Mouse (Mus musculus): ENCODE data around the gene Slc25a19.

Slc25a19 gene

GRCm38 (mm10) chr11:115618001-115618400 is 10.1 kb downstream of the Slc25a19 start:
- no peak for DNase-seq (ENCODE audit: low spot score)

DNA sequence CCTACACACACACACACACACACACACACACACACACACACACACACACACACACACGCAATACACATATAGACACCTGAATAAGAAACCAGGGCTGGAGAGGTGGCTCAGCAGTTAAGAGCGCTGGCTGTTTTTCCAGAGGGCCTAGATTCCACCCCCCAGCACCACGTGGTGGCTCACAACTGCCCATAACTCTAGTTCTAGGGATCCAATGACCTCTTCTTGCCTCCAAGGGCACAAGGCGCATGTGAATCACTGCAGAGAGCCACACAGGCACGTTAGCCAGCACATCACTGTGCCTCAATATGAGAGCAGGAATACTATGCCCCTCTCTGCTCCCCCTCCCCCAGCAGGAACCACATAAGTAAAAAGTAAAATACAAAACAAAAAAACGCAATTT is 11.2 kb downstream of the Slc25a19 start:
- DNase-seq (ENCODE audit: low spot score), result no peak

GRCm38 (mm10) chr11:115616371-115616770 is 11.7 kb downstream of the Slc25a19 start:
- no peak for DNase-seq (ENCODE audit: low spot score)

- no peak for DNase-seq (ENCODE audit: low spot score)
Measured at GRCm38 (mm10) chr11:115615875-115616274, 12.2 kb downstream of the Slc25a19 start.

- peak; percentile 39 for DNase-seq (ENCODE audit: low spot score)
Measured at GRCm38 (mm10) chr11:115615108-115615825, 12.8 kb downstream of the Slc25a19 start.

- no peak for DNase-seq (ENCODE audit: low spot score)
Measured at GRCm38 (mm10) chr11:115614346-115615107, 13.6 kb downstream of the Slc25a19 start.

DNA sequence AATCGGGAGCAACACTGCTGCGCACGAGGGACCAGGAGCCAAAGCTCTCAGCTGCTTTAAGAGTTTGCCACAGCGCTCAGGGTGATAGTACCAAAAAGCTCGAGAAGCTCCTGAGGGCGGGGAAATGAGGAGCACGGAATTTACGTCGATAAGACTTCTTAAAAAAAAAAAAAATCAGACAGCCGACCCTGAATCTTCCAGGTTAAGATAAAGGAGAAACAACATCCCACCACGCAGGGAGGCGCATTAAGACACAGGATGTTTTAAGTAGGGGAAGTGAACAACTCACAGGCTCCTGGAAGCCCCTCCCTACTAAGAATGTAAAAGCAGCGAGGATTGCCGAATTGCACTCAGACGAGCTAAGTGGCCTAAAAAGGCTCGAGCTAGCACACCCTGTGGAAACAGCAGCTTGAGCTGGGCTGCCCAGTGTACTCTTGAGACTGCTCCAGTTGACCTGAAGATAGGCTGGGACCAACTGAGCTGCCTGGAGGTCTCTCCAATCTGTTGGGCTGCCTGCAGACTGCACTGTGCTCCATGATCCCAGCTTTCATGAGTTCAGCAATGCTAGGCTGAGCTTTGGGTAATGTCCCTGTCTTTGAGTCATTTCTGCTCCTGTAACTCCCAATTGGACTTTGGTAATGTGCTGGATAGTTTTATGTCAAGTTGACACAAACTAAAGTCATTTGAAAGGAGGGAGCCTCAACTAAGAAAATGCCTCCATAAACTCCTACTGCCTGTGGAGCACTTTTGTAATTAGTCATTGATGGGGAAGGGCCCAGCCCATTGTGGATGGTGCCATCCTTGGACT is 14.8 kb downstream of the Slc25a19 start:
- no peak for DNase-seq (ENCODE audit: low spot score)

DNA sequence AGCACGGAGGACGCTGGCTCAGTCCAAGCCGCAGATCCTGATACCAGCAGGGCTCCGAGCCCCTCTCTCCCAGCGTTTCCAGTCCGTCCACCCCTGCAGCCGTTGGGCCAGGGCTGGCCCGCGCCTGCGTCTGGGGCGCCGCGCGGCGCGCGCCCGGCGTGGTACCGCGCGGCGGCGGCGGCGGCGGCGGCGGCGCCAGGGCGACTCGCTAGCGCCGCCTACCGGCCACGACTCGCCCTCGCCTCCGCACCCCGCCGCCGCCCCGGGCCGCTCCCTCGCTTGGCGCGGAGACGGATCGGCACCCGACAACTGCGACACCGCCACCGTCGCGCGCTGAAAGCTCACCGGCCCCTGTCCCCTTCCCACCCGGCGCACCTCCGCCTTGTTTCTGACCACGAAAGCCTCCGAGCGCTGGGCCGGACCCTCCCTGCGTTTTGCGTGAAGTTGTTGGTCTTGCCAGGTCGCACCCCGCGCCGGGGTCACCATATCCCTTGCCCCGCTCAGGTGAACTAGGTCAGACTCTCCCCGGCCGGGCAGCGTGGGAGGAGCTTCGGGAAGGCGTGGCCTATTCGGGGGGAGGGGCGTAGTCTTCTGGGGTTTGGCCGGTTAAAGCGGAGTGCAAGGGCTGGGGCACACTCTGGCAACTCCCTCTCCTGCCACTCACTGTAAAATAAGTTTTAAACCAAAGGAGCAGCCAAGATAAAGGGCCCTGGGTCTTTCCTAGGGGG is 15.5 kb downstream of the Slc25a19 start, which contains the start of gene Mif4gd:
Gene Mif4gd, minus strand, starts transcription at position 560 of the 728 bp plus-strand sequence.
- peak; percentile 92 for DNase-seq (ENCODE audit: low spot score)

DNA sequence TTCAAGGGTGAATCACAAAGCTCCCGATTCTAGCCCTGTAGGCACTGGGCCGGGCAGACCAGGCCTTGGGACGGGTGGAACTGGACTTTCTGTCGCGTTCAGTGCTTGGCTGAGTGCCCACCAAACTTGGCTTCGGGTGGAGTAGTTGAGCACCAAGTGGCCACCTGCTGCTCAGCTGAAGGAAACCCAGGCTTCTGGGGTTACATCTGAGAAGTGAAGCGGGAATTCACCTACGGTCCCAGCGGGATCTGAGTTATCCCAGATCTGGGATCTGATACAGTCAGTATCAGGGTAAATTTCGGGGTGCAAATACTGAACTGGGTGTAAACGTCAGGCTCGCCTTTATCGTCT is 16.1 kb downstream of the Slc25a19 start:
- peak; percentile 73 for DNase-seq (ENCODE audit: low spot score)

- no peak for DNase-seq (ENCODE audit: low spot score)
Measured at GRCm38 (mm10) chr11:115611173-115611572, 16.9 kb downstream of the Slc25a19 start.

DNA sequence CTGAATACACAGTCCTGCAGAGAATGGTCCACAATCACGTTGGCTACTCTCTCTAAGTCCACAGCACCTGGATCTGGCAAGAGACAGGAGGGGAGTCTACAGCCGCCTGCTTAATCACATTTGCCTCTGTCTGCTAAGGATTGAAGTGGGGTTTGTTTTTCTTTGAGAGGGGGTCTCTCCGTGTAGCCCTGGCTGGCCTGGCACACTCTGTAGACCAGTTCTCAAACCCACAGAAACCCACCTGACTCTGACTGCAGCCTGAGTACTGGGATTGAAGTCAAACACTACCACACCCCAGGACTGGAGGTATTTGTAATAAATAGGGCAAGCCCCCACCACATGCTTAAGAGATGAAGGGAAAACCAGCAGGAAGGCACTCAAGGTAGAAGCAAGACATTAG is 18.5 kb downstream of the Slc25a19 start:
- DNase-seq (ENCODE audit: low spot score), result no peak

DNA sequence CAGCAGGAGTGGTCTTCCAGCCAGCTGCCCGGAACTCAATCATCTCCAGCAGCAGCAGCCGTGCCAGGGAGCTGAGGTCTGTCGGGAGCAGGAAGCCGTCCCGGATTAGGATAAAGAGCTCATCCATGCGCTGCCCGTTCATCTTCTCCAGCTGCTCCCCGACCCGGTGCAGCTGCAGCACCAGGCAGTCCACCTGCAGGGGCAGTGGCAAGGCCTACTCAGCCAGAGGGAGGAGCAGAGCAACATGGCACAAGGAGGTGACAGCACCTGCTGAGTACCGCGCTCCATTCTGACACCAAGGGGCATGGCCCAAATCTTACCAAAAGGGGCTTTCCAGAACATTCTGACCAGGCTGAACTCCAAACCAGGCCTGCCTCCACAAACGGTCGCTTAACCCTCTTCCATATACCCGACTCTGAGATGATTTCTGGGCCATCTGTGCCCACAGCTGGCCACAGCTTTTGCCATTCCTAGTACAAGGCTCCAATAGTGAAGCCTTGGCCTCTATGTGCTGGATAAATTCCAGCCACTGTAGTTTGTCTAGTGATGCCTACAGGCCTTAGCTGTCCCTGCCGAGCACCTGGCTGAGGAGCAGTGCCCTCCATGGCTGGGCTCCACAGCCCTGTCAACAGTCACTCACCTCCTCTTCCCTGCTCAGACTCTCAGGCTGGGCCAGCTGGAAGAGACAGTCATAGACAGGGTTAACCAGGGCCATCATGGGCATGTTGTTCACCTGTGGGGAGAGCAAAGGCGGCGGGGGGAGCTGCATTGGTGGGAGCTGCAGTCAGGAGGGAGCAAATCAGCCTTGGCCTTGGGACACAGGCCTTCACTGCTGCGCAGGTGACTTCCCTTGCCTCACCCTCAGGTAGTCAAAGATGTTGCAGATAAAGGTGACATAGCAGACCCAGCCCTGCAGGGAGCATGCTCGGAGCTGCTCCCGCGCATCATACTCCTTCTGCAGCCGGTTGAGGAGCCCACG is 19.4 kb downstream of the Slc25a19 start:
- no peak for DNase-seq (ENCODE audit: low spot score)

GRCm38 (mm10) chr11:115606733-115607132 is 21.4 kb downstream of the Slc25a19 start:
- DNase-seq (ENCODE audit: low spot score), result no peak

GRCm38 (mm10) chr11:115604304-115604696 is 23.8 kb downstream of the Slc25a19 start:
- no peak for DNase-seq (ENCODE audit: low spot score)

GRCm38 (mm10) chr11:115603476-115604303 is 24.4 kb downstream of the Slc25a19 start, which contains the start of the genes Mrps7 and Gga3:
TSS of gene Mrps7 (plus strand) at chr11:115603925.
TSS of gene Gga3 (minus strand) at chr11:115604051.
- DNase-seq (ENCODE audit: low spot score), result peak; percentile 90

GRCm38 (mm10) chr11:115603128-115603475 is 25.0 kb downstream of the Slc25a19 start:
- no peak for DNase-seq (ENCODE audit: low spot score)

DNA sequence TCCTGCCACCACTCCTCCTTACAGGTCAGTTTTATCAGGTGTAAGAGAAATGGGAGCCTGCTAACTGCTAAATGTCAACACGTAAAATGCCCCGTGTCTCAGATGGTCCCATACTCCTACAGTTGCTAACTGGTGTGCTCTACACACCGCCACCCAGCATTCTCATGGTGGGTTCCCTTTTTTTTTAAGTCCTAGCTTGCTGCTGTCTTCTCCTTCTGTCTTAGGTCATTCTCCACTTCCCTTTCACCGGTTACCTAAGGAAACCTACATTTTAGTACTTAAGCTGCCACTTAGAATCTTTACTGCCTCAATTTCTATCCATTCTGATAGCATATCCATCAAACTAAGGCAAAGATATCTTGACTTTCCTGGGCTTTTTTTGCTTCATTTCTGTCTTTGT is 26.9 kb downstream of the Slc25a19 start:
- no peak for DNase-seq (ENCODE audit: low spot score)

DNA sequence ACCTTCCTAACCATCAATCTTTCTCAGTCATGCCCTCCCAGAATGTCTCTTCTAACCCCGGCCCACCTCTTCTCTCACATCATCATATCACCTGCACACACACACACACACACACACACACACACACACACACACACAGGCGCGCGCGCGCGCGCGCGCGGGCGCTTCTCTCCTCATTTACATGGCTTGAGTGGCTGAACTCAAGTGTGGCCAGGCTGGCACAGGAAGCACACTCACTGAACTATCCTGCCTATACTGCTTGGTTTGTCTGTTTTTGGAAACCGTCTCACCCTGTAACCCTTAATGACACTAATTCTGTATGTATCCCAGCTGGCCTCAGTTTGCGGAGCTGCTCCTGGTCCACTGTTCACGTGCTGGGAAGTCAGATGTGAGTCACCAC is 27.4 kb downstream of the Slc25a19 start:
- DNase-seq (ENCODE audit: low spot score), result no peak

DNA sequence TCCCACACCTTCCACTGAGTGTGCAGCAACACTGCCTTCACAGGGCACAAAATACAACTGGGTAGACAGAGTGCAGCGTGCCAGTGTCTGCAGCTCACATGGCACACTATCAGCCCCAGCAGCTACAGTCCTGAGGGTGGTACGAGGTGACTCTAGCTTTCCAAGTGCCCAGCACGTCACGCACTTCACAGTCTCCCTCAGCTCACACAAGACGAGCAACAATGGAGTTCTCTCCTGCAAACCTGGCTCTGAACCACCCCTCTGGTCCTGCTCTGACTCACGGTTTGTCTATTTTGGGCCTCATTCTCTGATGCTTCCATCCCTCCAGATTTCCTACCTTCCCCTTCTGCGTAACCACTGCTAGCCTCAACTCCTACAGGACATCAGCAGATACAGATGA is 28.4 kb downstream of the Slc25a19 start:
- DNase-seq (ENCODE audit: low spot score), result no peak

DNA sequence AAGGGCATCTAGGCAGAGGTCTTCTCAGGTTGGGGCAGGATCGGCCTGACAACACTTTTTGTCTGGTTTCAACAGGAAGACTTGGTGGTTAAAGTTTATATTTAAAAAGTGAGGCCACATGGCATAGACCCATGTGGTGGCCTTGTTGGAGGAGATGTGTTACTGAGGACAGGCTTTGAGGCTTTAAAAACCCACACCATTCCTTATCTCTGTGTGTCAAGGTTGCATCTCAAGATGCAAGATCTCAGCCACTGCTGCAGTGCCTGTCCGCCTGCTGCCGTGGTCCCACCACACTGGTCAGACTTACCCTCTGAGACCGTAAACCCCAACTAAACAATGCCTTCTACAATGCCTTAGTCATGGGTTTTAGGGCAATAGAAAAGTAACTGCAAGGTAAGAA is 29.8 kb downstream of the Slc25a19 start:
- DNase-seq (ENCODE audit: low spot score), result no peak
